Mouse (Mus musculus): Measurements from ENCODE around the gene Ppm1b. TPM values are rescaled to one million over a fixed set of nuclear protein-coding genes. Genes with fewer than 3 reads are reported as not detected.

Gene Ppm1b
- 51.5 and 55.4 TPM in 2 replicates for polyA plus RNA-seq (2015; fragmentation: Nextera tagmentation; extraction: Ambion mirVana)

DNA sequence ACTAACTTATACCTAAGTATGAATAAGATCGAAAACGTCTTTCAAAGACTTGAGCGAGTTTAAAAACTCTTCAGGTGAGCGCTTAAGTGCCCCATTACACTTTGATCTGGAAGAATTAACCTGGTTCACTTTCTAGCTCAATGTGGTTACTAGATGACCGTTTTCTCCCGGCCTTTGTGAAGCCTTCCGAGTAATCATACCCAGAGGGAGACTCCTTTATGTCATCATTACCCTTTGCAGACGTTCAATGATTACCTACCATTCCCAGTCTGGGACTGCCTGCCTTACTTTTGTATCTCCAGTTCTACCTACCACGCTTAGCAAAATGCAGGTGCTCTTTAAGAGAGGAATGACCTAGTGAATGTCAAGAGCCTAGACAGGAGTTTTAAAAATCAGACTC, at the start of gene Ppm1b:
TSS of gene Ppm1b (plus strand) at position 301 of the 400 bp plus-strand sequence.
- Histone ChIP-seq H3K9me3 (ENCODE audit: low read length) (no peaks in the 10 kb centered on the region), H3K4me1 (ENCODE audit: insufficient read depth, low read depth, low read length) (peaks cover 10% of the 10 kb centered on the region)

GRCm38 (mm10) chr17:84921666-84922376, 34.7 kb upstream of the Ppm1b start:
- Histone ChIP-seq H3K27me3 (replicated peaks; ENCODE audit: insufficient read depth, low read length) (no peaks in the 10 kb centered on the region), H3K9ac (replicated peaks; ENCODE audit: low read depth) (no peak overlapping the region), H3K36me3 (ENCODE audit: insufficient read depth, low read length) (no peaks in the 10 kb centered on the region), H3K4me2 (replicated peaks; ENCODE audit: low read depth, low read length) (no peak overlapping the region), H3K4me1 (ENCODE audit: insufficient read depth, low read depth, low read length) (no peaks in the 10 kb centered on the region), H3K27ac (ENCODE audit: low read length) (no peak overlapping the region), H3K4me3 (ENCODE audit: low read depth, low read length) (no peak overlapping the region), H3K9me3 (ENCODE audit: low read length) (no peaks in the 10 kb centered on the region)
- TF ChIP-seq EP300 (IDR thresholded peaks at IDR 0.05) (no peak), CTCF (IDR thresholded peaks at IDR 0.05) (no peak)
- DNase-seq (ENCODE audit: low spot score) (no peak), ATAC-seq (no peak)
- 75% methylated on average over 19 of the region's 19 CpGs for WGBS

More for the DNA sequence above, at the start of gene Ppm1b:
- 23% methylated on average over 9 of the region's 9 CpGs for WGBS
- H3K4me3 ChIP-seq (ENCODE audit: low read depth, low read length) = peak within 1 kb of the TSS; percentile 43
- no peak for TF ChIP-seq CTCF (IDR thresholded peaks at IDR 0.05)
- TF ChIP-seq EP300 (IDR thresholded peaks at IDR 0.05) = no peak
- H3K36me3 ChIP-seq (ENCODE audit: insufficient read depth, low read length) = no peaks in the 10 kb centered on the region
- DNase-seq (ENCODE audit: low spot score) = no peak
- H3K4me2 ChIP-seq (replicated peaks; ENCODE audit: low read depth, low read length) = peak within 1 kb of the TSS; percentile 62
- H3K9ac ChIP-seq (replicated peaks; ENCODE audit: low read depth) = peak within 1 kb of the TSS; percentile 32; the same call in 1 of the 2 replicates
- H3K27me3 ChIP-seq (replicated peaks; ENCODE audit: insufficient read depth, low read length) = no peaks in the 10 kb centered on the region
- no peak for ATAC-seq
- H3K27ac ChIP-seq (ENCODE audit: low read length) = peak within 1 kb of the TSS; percentile 95

- Histone ChIP-seq H3K27me3 (replicated peaks; ENCODE audit: insufficient read depth, low read length) (no peaks in the 10 kb centered on the region), H3K4me3 (ENCODE audit: low read depth, low read length) (no peak overlapping the region), H3K27ac (ENCODE audit: low read length) (no peak overlapping the region), H3K36me3 (ENCODE audit: insufficient read depth, low read length) (no peaks in the 10 kb centered on the region), H3K9me3 (ENCODE audit: low read length) (no peaks in the 10 kb centered on the region), H3K4me1 (ENCODE audit: insufficient read depth, low read depth, low read length) (no peaks in the 10 kb centered on the region), H3K9ac (replicated peaks; ENCODE audit: low read depth) (no peak overlapping the region), H3K4me2 (replicated peaks; ENCODE audit: low read depth, low read length) (no peak overlapping the region)
- DNase-seq (ENCODE audit: low spot score) = no peak
- no peak for ATAC-seq
- 87% methylated on average over 5 of the region's 5 CpGs for WGBS
- TF ChIP-seq CTCF (IDR thresholded peaks at IDR 0.05) (no peak), EP300 (IDR thresholded peaks at IDR 0.05) (no peak)
These were observed 31.8 kb upstream of the Ppm1b start for GRCm38 (mm10) chr17:84924779-84925178.

DNA sequence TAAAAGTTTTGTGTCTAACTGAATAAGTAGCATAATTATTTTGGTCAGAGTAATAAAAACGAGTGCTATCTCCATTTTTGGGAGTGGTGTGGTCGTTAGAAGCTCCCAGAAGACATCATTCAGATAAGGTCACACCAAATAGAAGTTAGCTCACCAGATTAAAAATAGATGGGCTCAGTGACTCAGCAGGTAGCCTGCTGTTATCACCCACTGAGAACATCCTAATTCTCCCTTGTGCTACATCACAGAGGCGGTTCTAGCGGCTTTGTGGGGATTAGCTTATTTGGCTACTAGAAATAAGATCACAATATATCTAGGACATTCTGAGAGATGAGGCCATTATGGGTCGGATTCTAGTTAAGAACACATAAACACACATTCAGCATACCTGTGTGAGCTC, 30.3 kb upstream of the Ppm1b start:
- DNase-seq (ENCODE audit: low spot score) (no peak), ATAC-seq (no peak)
- H3K4me3 ChIP-seq (ENCODE audit: low read depth, low read length) = no peak overlapping the region
- H3K9me3 ChIP-seq (ENCODE audit: low read length) = no peaks in the 10 kb centered on the region
- no peaks in the 10 kb centered on the region for H3K27me3 ChIP-seq (replicated peaks; ENCODE audit: insufficient read depth, low read length)
- TF ChIP-seq EP300 (IDR thresholded peaks at IDR 0.05) (no peak), CTCF (IDR thresholded peaks at IDR 0.05) (no peak)
- WGBS = 39% methylated on average over 5 of the region's 5 CpGs
- no peak overlapping the region for H3K4me2 ChIP-seq (replicated peaks; ENCODE audit: low read depth, low read length)
- H3K4me1 ChIP-seq (ENCODE audit: insufficient read depth, low read depth, low read length) = no peaks in the 10 kb centered on the region
- H3K27ac ChIP-seq (ENCODE audit: low read length) = no peak overlapping the region
- H3K36me3 ChIP-seq (ENCODE audit: insufficient read depth, low read length) = no peaks in the 10 kb centered on the region
- H3K9ac ChIP-seq (replicated peaks; ENCODE audit: low read depth) = no peak overlapping the region

- TF ChIP-seq CTCF (IDR thresholded peaks at IDR 0.05) (no peak), EP300 (IDR thresholded peaks at IDR 0.05) (no peak)
- Histone ChIP-seq H3K4me1 (ENCODE audit: insufficient read depth, low read depth, low read length) (no peaks in the 10 kb centered on the region), H3K4me3 (ENCODE audit: low read depth, low read length) (no peak overlapping the region), H3K4me2 (replicated peaks; ENCODE audit: low read depth, low read length) (no peak overlapping the region), H3K27ac (ENCODE audit: low read length) (no peak overlapping the region), H3K36me3 (ENCODE audit: insufficient read depth, low read length) (no peaks in the 10 kb centered on the region), H3K9me3 (ENCODE audit: low read length) (no peaks in the 10 kb centered on the region), H3K27me3 (replicated peaks; ENCODE audit: insufficient read depth, low read length) (no peaks in the 10 kb centered on the region), H3K9ac (replicated peaks; ENCODE audit: low read depth) (no peak overlapping the region)
- 65% methylated on average over 5 of the region's 5 CpGs for WGBS
- DNase-seq (ENCODE audit: low spot score) (no peak), ATAC-seq (no peak)
These were observed 29.0 kb upstream of the Ppm1b start for GRCm38 (mm10) chr17:84927580-84927979.

DNA sequence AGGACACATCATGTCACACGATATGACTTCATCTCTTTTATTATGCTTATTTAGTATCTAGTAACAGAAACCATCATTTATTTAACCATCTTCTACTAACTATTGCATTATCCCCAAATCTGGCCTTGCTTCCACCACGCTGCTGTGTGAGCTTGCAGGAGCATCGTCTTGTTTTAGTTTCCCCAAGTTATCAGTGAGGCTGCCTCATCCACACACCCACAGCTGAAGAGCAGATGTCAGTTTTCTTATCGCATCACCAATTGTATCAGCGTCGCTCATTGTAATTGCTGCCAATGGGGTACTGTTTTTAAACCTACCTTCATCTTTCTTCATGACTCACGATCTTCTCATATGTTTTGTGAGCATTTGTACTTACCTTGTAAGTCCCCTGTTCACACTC, 23.6 kb upstream of the Ppm1b start:
- Histone ChIP-seq H3K9me3 (ENCODE audit: low read length) (no peaks in the 10 kb centered on the region), H3K27ac (ENCODE audit: low read length) (no peak overlapping the region), H3K9ac (replicated peaks; ENCODE audit: low read depth) (no peak overlapping the region), H3K36me3 (ENCODE audit: insufficient read depth, low read length) (no peaks in the 10 kb centered on the region), H3K4me2 (replicated peaks; ENCODE audit: low read depth, low read length) (no peak overlapping the region), H3K27me3 (replicated peaks; ENCODE audit: insufficient read depth, low read length) (no peaks in the 10 kb centered on the region), H3K4me3 (ENCODE audit: low read depth, low read length) (no peak overlapping the region), H3K4me1 (ENCODE audit: insufficient read depth, low read depth, low read length) (no peaks in the 10 kb centered on the region)
- ATAC-seq = no peak
- TF ChIP-seq EP300 (IDR thresholded peaks at IDR 0.05) (no peak), CTCF (IDR thresholded peaks at IDR 0.05) (no peak)
- WGBS = 91% methylated on average over 7 of the region's 7 CpGs
- DNase-seq (ENCODE audit: low spot score) = no peak
